Mouse (Mus musculus): Measurements from ENCODE around the gene Tbl1xr1.

Tbl1xr1 gene

GRCm38 (mm10) chr3:22204186-22204585 is 127.7 kb downstream of the Tbl1xr1 start:
- DNase-seq (ENCODE audit: low spot score), result no peak

- no peak for DNase-seq (ENCODE audit: low spot score)
Observed at GRCm38 (mm10) chr3:22221557-22221956, 145.1 kb downstream of the Tbl1xr1 start.

- no peak for DNase-seq (ENCODE audit: low spot score)
Observed at GRCm38 (mm10) chr3:22222351-22222750, 145.9 kb downstream of the Tbl1xr1 start.

- no peak for DNase-seq (ENCODE audit: low spot score)
Observed at GRCm38 (mm10) chr3:22223023-22223422, 146.6 kb downstream of the Tbl1xr1 start.

DNA sequence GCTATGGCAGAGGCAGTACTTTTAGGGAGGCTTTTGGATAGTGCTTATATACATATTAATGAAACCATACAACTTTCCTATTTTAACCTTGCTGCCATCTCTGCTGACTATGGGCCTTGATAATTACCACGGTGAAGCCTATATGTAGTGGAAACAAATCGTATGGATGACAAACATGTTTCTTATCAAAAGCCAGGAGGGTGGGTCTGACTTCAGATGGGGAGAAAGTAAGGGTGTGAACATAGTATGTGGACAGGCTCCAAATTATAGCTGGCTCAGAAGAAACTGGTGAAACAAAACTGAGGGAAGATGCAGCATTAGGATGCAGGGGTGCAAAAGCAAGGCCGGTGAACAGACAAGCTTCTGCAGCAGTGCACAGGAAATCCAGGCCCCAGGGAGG is 151.6 kb downstream of the Tbl1xr1 start:
- DNase-seq (ENCODE audit: low spot score), result no peak

DNA sequence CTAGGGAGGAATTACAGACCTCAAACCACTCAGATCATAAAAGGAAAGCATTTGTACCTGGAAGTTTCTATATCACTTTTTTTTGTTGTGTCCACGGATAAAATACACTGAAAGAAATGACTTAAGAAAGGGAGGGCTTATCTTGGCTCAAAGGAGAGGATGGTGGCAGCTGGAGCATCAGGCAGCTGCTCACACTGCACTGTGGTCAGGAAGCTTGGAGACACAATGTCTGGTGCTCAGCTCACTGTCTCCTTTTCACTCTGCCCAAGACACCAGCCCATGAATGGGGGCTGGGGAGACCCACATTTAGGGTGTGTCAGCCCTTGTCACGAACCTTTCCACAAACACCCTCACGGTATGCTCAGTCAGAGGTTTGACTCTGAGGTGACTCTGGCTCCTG is 154.2 kb downstream of the Tbl1xr1 start:
- DNase-seq (ENCODE audit: low spot score), result no peak

DNA sequence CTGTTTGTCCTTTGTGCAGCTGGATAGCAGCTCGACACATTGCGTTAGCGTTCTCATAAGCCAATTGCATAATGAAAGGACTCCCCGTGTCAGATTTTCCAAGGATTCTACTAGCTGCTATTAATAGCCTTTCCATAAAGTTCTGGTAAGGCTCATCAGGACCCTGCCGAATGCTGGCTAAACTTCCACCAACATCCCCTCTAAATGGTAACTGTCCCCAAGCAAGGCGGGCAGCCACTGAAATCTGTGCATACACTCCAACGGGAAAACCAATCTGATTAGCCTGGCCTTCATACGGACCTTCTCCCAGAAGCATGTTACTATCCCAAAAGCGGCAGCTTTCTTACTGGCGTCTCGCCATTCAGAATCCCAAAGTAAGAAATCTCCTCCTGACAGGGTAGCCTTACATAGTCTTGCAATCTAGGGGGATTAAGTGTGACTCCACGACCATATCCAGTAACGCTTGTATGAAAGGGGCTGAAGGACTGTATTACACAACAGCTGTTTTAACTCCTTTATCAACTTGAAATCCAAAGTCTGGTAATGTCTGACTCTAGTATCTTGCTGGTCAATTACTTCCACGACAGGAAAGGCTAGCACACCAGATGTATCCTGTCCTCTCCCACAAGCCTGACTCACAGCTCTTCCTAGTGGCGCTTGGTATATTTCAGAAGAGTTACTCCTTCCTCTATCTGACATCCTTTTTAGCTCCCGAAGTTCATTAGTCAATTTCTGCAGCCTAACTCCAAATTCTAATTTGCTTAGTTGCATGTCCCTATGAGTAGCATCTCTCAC is 161.9 kb downstream of the Tbl1xr1 start:
- no peak for DNase-seq (ENCODE audit: low spot score)

Data from retina, embryonic 14.5 days (tissue).